Mouse (Mus musculus) hindbrain, embryonic 16.5 days (tissue): ENCODE measurements at regions not wholly inside any gene's neighbourhood (a gene's known extent, or its start where the extent isn't known, plus 50 kb on each side); places are given as distances from the start of the nearest gene placed in this dataset.

ENCODE experiments used
- ATAC-seq: fragments of 200-750 bp; cut with Nextera tagmentation; 2 replicates; pipeline ENCODE4 v1.8.0; 2017; ENCODE audit warnings: moderate TSS enrichment, moderate library complexity
- H3K27ac ChIP-seq: fragments of 300-500 bp; sonication (generic); 2 replicates; pipeline ENCODE4 v1.5.1; 2014; ENCODE audit warnings: low read depth, mild to moderate bottlenecking, control low read depth, low read length, moderate library complexity
- H3K27me3 ChIP-seq: fragments of 300-500 bp; sonication (generic); replicated peaks from 2 replicates; pipeline ENCODE4 v1.6.1; 2014; ENCODE audit warnings: low read length; ENCODE audit not compliant: control insufficient read depth, insufficient read depth
- H3K36me3 ChIP-seq: fragments of 300-500 bp; sonication (generic); 2 replicates; pipeline ENCODE4 v1.6.1; 2014; ENCODE audit warnings: mild to moderate bottlenecking, low read length, moderate library complexity, mixed read lengths; ENCODE audit not compliant: control insufficient read depth, insufficient read depth
- H3K4me1 ChIP-seq: fragments of 300-500 bp; sonication (generic); 2 replicates; pipeline ENCODE4 v1.6.1; 2014; ENCODE audit warnings: low read depth, low read length; ENCODE audit not compliant: control insufficient read depth, insufficient read depth
- H3K4me2 ChIP-seq: fragments of 300-500 bp; sonication (generic); 2 replicates; pipeline ENCODE4 v1.6.1; 2014; ENCODE audit warnings: mild to moderate bottlenecking, low read length, control low read depth, moderate library complexity
- H3K4me3 ChIP-seq: fragments of 300-500 bp; sonication (generic); 2 replicates; pipeline ENCODE4 v1.5.1; 2014; ENCODE audit warnings: mild to moderate bottlenecking, low read length, control low read depth, moderate library complexity
- H3K9ac ChIP-seq: fragments of 300-500 bp; sonication (generic); 2 replicates; pipeline ENCODE4 v1.6.1; 2014; ENCODE audit warnings: low read depth, mild to moderate bottlenecking, control low read depth, low read length, moderate library complexity
- H3K9me3 ChIP-seq: fragments of 300-500 bp; sonication (generic); 2 replicates; pipeline ENCODE4 v1.6.1; 2014; ENCODE audit warnings: mild to moderate bottlenecking, low read length, moderate library complexity; ENCODE audit not compliant: control insufficient read depth
- WGBS: fragments of 180-500 bp; shearing (Covaris S2); extraction: QIAGEN DNeasy Blood & Tissue Kit; methylation state at CpG from one replicate; pipeline ENCODE4 v1.1.7; 2014; 5-methylcytosine and 5-hydroxymethylcytosine counted together

DNA sequence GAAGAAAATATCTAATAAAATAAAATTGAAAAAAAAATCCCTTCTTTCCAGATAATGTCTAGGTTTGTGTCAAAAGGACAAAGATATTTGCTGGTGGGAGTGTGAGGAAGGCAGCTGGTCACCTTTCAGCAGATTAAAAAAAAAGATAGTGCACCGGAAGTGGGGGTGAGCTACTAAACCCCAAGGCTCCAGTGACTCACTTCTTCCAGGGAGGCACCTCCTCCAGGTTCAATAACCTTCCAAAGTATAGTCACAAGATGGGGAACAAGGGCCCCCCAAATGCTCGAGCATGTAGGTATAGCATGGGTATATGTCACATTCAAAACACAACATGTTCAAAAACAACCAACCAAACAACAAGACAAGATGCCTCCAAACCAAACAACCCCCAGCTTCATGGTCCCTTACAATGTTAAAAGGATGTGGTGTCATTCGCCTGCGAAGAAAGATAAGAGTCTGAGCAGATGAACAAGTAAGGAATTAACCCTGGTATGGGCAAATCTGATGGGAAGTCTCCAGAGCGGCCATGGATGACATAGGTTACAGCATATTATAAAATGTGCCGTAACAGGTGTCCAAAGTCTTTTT lies 84.6 kb downstream of the Kcnrg start:
- Histone ChIP-seq H3K9ac (no peak overlapping the region), H3K27ac (no peak overlapping the region), H3K36me3 (no peaks in the 10 kb centered on the region), H3K9me3 (no peaks in the 10 kb centered on the region), H3K4me3 (no peak overlapping the region), H3K4me1 (peaks cover 10% of the 10 kb centered on the region), H3K4me2 (no peak overlapping the region), H3K27me3 (peaks cover 19% of the 10 kb centered on the region)
- ATAC-seq = no peak
- WGBS = 91% methylated on average over 6 of the region's 6 CpGs

GRCm38 (mm10) chr14:61694796-61695195 lies 87.5 kb downstream of the Kcnrg start:
- H3K4me3 ChIP-seq = no peak overlapping the region
- no peaks in the 10 kb centered on the region for H3K36me3 ChIP-seq
- H3K27ac ChIP-seq = no peak overlapping the region
- ATAC-seq = no peak
- no peaks in the 10 kb centered on the region for H3K9me3 ChIP-seq
- H3K27me3 ChIP-seq = peaks cover 16% of the 10 kb centered on the region
- WGBS = 94% methylated on average over 3 of the region's 3 CpGs
- peaks cover under 1% of the 10 kb centered on the region for H3K4me1 ChIP-seq
- no peak overlapping the region for H3K9ac ChIP-seq
- no peak overlapping the region for H3K4me2 ChIP-seq

- H3K9ac ChIP-seq = no peak overlapping the region
- WGBS = 52% methylated on average over 7 of the region's 7 CpGs
- H3K4me1 ChIP-seq = no peaks in the 10 kb centered on the region
- no peaks in the 10 kb centered on the region for H3K36me3 ChIP-seq
- no peak overlapping the region for H3K4me2 ChIP-seq
- H3K27me3 ChIP-seq = peaks cover 3% of the 10 kb centered on the region
- no peak overlapping the region for H3K27ac ChIP-seq
- H3K4me3 ChIP-seq = no peak overlapping the region
- ATAC-seq = no peak
- no peaks in the 10 kb centered on the region for H3K9me3 ChIP-seq
Observed at GRCm38 (mm10) chr14:61696290-61696842, 89.1 kb downstream of the Kcnrg start.

- WGBS = 72% methylated on average over 13 of the region's 13 CpGs
Observed at GRCm38 (mm10) chr14:61696886-61697554, 89.8 kb downstream of the Kcnrg start.

GRCm38 (mm10) chr14:61697704-61698103 lies 90.4 kb downstream of the Kcnrg start:
- no peaks in the 10 kb centered on the region for H3K9me3 ChIP-seq
- H3K36me3 ChIP-seq = no peaks in the 10 kb centered on the region
- H3K27me3 ChIP-seq = no peaks in the 10 kb centered on the region; the same call in 1 of the 2 replicates
- no peak overlapping the region for H3K4me3 ChIP-seq
- H3K9ac ChIP-seq = no peak overlapping the region
- no peak overlapping the region for H3K4me2 ChIP-seq
- 71% methylated on average over 10 of the region's 10 CpGs for WGBS
- no peak for ATAC-seq
- H3K4me1 ChIP-seq = no peaks in the 10 kb centered on the region
- H3K27ac ChIP-seq = no peak overlapping the region

More at GRCm38 (mm10) chr14:61696886-61697554, 89.8 kb downstream of the Kcnrg start:
- Histone ChIP-seq H3K4me3 (no peak overlapping the region), H3K27me3 (no peaks in the 10 kb centered on the region; the same call in 1 of the 2 replicates), H3K9me3 (no peaks in the 10 kb centered on the region), H3K9ac (no peak overlapping the region), H3K36me3 (no peaks in the 10 kb centered on the region), H3K27ac (no peak overlapping the region), H3K4me2 (no peak overlapping the region), H3K4me1 (no peaks in the 10 kb centered on the region)
- ATAC-seq = no peak

DNA sequence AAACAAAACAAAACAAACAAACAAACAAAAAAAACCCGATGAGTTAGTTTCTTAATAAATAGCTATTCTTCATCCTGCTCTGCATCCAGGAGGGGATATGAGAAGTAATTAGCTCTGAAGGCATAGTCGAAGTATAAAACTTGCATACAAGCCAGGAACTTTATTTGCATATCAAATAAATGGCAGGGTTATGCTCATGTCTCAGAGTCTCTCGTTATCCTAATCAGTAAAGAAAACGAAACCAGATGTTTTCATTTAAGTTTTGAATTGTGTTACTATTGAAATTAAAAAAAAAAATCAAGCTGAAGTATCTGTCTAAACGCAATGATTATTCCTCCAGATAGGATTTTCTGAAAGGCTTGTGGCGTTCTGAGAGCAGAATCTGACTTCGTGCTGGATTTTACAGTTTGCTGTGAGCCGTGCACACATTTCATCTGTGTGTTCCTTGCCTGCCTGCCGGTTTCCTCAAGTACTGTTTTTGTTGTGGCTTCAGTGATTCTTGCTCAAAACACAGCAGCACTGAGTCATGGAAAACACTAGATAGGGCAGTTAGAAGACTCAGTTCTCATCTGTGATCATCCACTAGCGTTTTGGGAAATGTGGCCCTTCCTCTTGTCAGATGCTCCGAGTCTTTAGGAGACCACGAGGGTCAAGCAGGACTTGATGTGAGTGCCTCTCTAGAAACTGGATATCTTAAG lies 91.2 kb downstream of the Kcnrg start:
- H3K27me3 ChIP-seq = no peaks in the 10 kb centered on the region; the same call in 1 of the 2 replicates

GRCm38 (mm10) chr14:61699638-61700037 lies 92.4 kb downstream of the Kcnrg start:
- no peaks in the 10 kb centered on the region for H3K4me1 ChIP-seq
- WGBS = 75% methylated on average over 7 of the region's 7 CpGs
- H3K9me3 ChIP-seq = no peaks in the 10 kb centered on the region
- no peak for ATAC-seq
- no peak overlapping the region for H3K4me2 ChIP-seq
- H3K27me3 ChIP-seq = no peaks in the 10 kb centered on the region; the same call in 1 of the 2 replicates
- H3K9ac ChIP-seq = no peak overlapping the region
- H3K36me3 ChIP-seq = no peaks in the 10 kb centered on the region
- H3K4me3 ChIP-seq = no peak overlapping the region
- no peak overlapping the region for H3K27ac ChIP-seq

More for the DNA sequence above, 91.2 kb downstream of the Kcnrg start:
- 68% methylated on average over 12 of the region's 12 CpGs for WGBS
- Histone ChIP-seq H3K27ac (no peak overlapping the region), H3K9ac (no peak overlapping the region), H3K4me1 (no peaks in the 10 kb centered on the region), H3K4me3 (no peak overlapping the region), H3K36me3 (no peaks in the 10 kb centered on the region), H3K9me3 (no peaks in the 10 kb centered on the region), H3K4me2 (no peak overlapping the region)
- no peak for ATAC-seq

DNA sequence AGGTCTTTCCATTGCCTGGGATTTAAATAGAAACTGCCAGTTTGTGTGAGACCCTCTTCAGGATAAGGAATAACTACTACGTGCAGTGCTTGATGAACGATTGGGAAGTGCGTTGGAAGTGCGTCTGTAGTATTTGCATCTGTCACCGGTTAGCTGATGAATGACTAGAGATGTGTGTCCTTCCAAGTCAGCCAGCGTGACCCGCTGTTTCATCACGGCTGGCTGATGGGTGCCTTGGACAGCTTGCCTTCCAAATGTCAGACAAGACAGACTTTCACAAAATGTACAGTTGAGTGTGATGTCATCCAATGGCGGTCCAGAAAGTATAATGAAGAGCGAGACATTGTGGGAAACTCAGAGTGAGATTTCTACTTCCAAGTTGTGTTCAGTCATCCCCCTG lies 93.9 kb downstream of the Kcnrg start:
- no peak overlapping the region for H3K4me2 ChIP-seq
- WGBS = 68% methylated on average over 10 of the region's 10 CpGs
- no peak overlapping the region for H3K9ac ChIP-seq
- H3K4me1 ChIP-seq = no peaks in the 10 kb centered on the region
- no peak overlapping the region for H3K27ac ChIP-seq
- no peak overlapping the region for H3K4me3 ChIP-seq
- H3K27me3 ChIP-seq = no peaks in the 10 kb centered on the region; the same call in 1 of the 2 replicates
- ATAC-seq = no peak
- H3K36me3 ChIP-seq = no peaks in the 10 kb centered on the region
- H3K9me3 ChIP-seq = no peaks in the 10 kb centered on the region

- Histone ChIP-seq H3K4me1 (no peaks in the 10 kb centered on the region), H3K27me3 (no peaks in the 10 kb centered on the region), H3K4me2 (no peak overlapping the region), H3K9me3 (no peaks in the 10 kb centered on the region), H3K9ac (no peak overlapping the region), H3K27ac (no peak overlapping the region), H3K4me3 (no peak overlapping the region), H3K36me3 (no peaks in the 10 kb centered on the region)
- ATAC-seq = no peak
- 62% methylated on average over 3 of the region's 3 CpGs for WGBS
Observed at GRCm38 (mm10) chr14:61703916-61704315, 96.7 kb downstream of the Kcnrg start.
